Mouse (Mus musculus): ENCODE data around the gene Disp2. TPM values are rescaled to one million over a fixed set of nuclear protein-coding genes. Genes with fewer than 3 reads are reported as not detected.

Gene Disp2
- polyA plus RNA-seq, 1 experiment: 5.8 TPM

- peak; percentile 14 for DNase-seq
- 81% methylated on average over 5 of the region's 5 CpGs for WGBS
- Histone ChIP-seq H3K4me3 (replicated peaks; ENCODE audit: extremely low read depth, low read depth, low read length) (no peak overlapping the region), H3K4me1 (ENCODE audit: control insufficient read depth, insufficient read depth, low read length) (peaks cover 35% of the 10 kb centered on the region)
- TF ChIP-seq CTCF (IDR thresholded peaks at IDR 0.05; ENCODE audit: insufficient read depth, low read length) (no peak), POLR2A (IDR thresholded peaks at IDR 0.05; ENCODE audit: borderline replicate concordance, extremely low read depth, low read depth, low read length) (no peak)
These were observed 14.6 kb upstream of the Disp2 start for GRCm38 (mm10) chr2:118764875-118765274.

GRCm38 (mm10) chr2:118766041-118767033 lies 13.2 kb upstream of the Disp2 start:
- TF ChIP-seq CTCF (IDR thresholded peaks at IDR 0.05; ENCODE audit: insufficient read depth, low read length): 0 out of 2 replicates have a peak, but pooled peaks have one; percentile 10
- no peak for TF ChIP-seq POLR2A (IDR thresholded peaks at IDR 0.05; ENCODE audit: borderline replicate concordance, extremely low read depth, low read depth, low read length)
- WGBS: 58% methylated on average over 10 of the region's 10 CpGs
- no peak overlapping the region for H3K4me3 ChIP-seq (replicated peaks; ENCODE audit: extremely low read depth, low read depth, low read length)
- H3K4me1 ChIP-seq (ENCODE audit: control insufficient read depth, insufficient read depth, low read length): peaks cover 21% of the 10 kb centered on the region
- peak; percentile 15 for DNase-seq

GRCm38 (mm10) chr2:118772158-118772874 lies 7.2 kb upstream of the Disp2 start, which contains the start of gene Phgr1:
Gene Phgr1 (plus strand): TSS chr2:118772769.
- no peak for DNase-seq
- TF ChIP-seq CTCF (IDR thresholded peaks at IDR 0.05; ENCODE audit: insufficient read depth, low read length): no peak
- TF ChIP-seq POLR2A (IDR thresholded peaks at IDR 0.05; ENCODE audit: borderline replicate concordance, extremely low read depth, low read depth, low read length): no peak
- 77% methylated on average over 6 of the region's 6 CpGs for WGBS
- H3K4me3 ChIP-seq (replicated peaks; ENCODE audit: extremely low read depth, low read depth, low read length): no peak within 1 kb of the TSS
- H3K4me1 ChIP-seq (ENCODE audit: control insufficient read depth, insufficient read depth, low read length): no peaks in the 10 kb centered on the region; the same call in 1 of the 2 replicates

- Histone ChIP-seq H3K4me3 (replicated peaks; ENCODE audit: extremely low read depth, low read depth, low read length) (no peak overlapping the region), H3K4me1 (ENCODE audit: control insufficient read depth, insufficient read depth, low read length) (peaks cover 5% of the 10 kb centered on the region; the same call in 1 of the 2 replicates)
- DNase-seq: no peak
- 62% methylated on average over 2 of the region's 2 CpGs for WGBS
- no peak for TF ChIP-seq CTCF (IDR thresholded peaks at IDR 0.05; ENCODE audit: insufficient read depth, low read length)
- no peak for TF ChIP-seq POLR2A (IDR thresholded peaks at IDR 0.05; ENCODE audit: borderline replicate concordance, extremely low read depth, low read depth, low read length)
These were observed 5.0 kb upstream of the Disp2 start for GRCm38 (mm10) chr2:118774536-118774935.

- no peak overlapping the region for H3K4me3 ChIP-seq (replicated peaks; ENCODE audit: extremely low read depth, low read depth, low read length)
- peaks cover 5% of the 10 kb centered on the region; the same call in 1 of the 2 replicates for H3K4me1 ChIP-seq (ENCODE audit: control insufficient read depth, insufficient read depth, low read length)
- no peak for DNase-seq
- TF ChIP-seq POLR2A (IDR thresholded peaks at IDR 0.05; ENCODE audit: borderline replicate concordance, extremely low read depth, low read depth, low read length): no peak
- TF ChIP-seq CTCF (IDR thresholded peaks at IDR 0.05; ENCODE audit: insufficient read depth, low read length): no peak
- WGBS: 13% methylated on average over 1 of the region's 1 CpGs
These were observed 4.1 kb upstream of the Disp2 start for GRCm38 (mm10) chr2:118775396-118775795.

- DNase-seq: no peak
- WGBS: 43% methylated on average over 4 of the region's 4 CpGs
- Histone ChIP-seq H3K4me1 (ENCODE audit: control insufficient read depth, insufficient read depth, low read length) (peaks cover 5% of the 10 kb centered on the region; the same call in 1 of the 2 replicates), H3K4me3 (replicated peaks; ENCODE audit: extremely low read depth, low read depth, low read length) (no peak overlapping the region)
- TF ChIP-seq CTCF (IDR thresholded peaks at IDR 0.05; ENCODE audit: insufficient read depth, low read length) (no peak), POLR2A (IDR thresholded peaks at IDR 0.05; ENCODE audit: borderline replicate concordance, extremely low read depth, low read depth, low read length) (no peak)
These were observed 3.7 kb upstream of the Disp2 start for GRCm38 (mm10) chr2:118775846-118776245.

GRCm38 (mm10) chr2:118776295-118776694 lies 3.2 kb upstream of the Disp2 start:
- Histone ChIP-seq H3K4me1 (ENCODE audit: control insufficient read depth, insufficient read depth, low read length) (peaks cover 5% of the 10 kb centered on the region; the same call in 1 of the 2 replicates), H3K4me3 (replicated peaks; ENCODE audit: extremely low read depth, low read depth, low read length) (no peak overlapping the region)
- 50% methylated on average over 2 of the region's 2 CpGs for WGBS
- TF ChIP-seq POLR2A (IDR thresholded peaks at IDR 0.05; ENCODE audit: borderline replicate concordance, extremely low read depth, low read depth, low read length) (no peak), CTCF (IDR thresholded peaks at IDR 0.05; ENCODE audit: insufficient read depth, low read length) (no peak)
- DNase-seq: no peak

- TF ChIP-seq CTCF (IDR thresholded peaks at IDR 0.05; ENCODE audit: insufficient read depth, low read length) (no peak), POLR2A (IDR thresholded peaks at IDR 0.05; ENCODE audit: borderline replicate concordance, extremely low read depth, low read depth, low read length) (no peak)
- H3K4me1 ChIP-seq (ENCODE audit: control insufficient read depth, insufficient read depth, low read length): peaks cover 5% of the 10 kb centered on the region; the same call in 1 of the 2 replicates
- no peak for DNase-seq
- no peak overlapping the region for H3K4me3 ChIP-seq (replicated peaks; ENCODE audit: extremely low read depth, low read depth, low read length)
- 78% methylated on average over 4 of the region's 4 CpGs for WGBS
These were observed 1.1 kb upstream of the Disp2 start for GRCm38 (mm10) chr2:118778418-118778817.

- peak overlapping the region; percentile 43 for H3K4me3 ChIP-seq (replicated peaks; ENCODE audit: extremely low read depth, low read depth, low read length)
- WGBS: 19% methylated on average over 10 of the region's 10 CpGs
- peaks cover 5% of the 10 kb centered on the region; the same call in 1 of the 2 replicates for H3K4me1 ChIP-seq (ENCODE audit: control insufficient read depth, insufficient read depth, low read length)
- DNase-seq: no peak
- TF ChIP-seq CTCF (IDR thresholded peaks at IDR 0.05; ENCODE audit: insufficient read depth, low read length) (no peak), POLR2A (IDR thresholded peaks at IDR 0.05; ENCODE audit: borderline replicate concordance, extremely low read depth, low read depth, low read length) (no peak)
These were observed 454 bp upstream of the Disp2 start for GRCm38 (mm10) chr2:118779065-118779464.

Measured in lung, adult 2 months (tissue).